Mouse (Mus musculus) spleen, postnatal 36 days (tissue): ENCODE results near the gene Ankdd1a.

Experiments used
- DNase-seq, 2 experiments: peaks; one replicate each; pipeline ENCODE4 v3.0.0; 2022; ENCODE audit warnings: low spot score in 2 of 2, mixed read lengths in 1 of 2

Ankdd1a gene

DNA sequence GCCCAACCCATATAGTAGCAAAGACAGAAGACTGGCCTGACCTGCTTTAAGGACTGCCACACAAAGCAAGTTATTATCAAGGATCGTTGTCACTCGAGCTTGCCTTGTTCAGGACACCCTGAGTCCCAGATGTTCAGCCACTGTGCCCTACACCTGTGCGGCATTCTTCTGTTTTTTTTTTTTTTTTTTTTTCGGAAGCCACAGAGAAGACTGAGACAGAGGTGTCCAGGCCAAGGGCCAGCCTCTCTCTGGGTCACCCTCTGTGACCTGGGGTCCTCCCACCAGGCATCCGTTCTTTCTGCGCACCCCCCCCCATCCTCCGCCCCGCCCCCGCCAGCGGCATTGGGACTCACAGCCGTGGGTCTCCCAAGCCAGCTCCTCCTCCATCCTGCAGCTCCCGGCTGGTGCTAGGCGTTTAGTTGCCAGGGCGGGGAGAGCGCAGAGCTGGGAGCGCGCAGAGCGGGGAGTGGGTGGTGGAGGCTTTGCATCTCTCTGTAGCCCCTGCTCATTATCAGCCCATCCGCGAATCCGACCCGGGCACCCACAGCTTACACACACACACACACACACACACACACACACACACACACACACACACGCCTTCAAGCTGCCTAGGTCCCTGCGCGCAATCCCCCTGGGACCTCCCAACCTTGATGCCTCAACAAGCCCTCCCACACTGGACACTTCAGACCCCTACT lies at the start of gene Ankdd1a:
Gene Ankdd1a, minus strand, starts transcription at position 387 of the 698 bp plus-strand sequence.
- no peak for DNase-seq

DNA sequence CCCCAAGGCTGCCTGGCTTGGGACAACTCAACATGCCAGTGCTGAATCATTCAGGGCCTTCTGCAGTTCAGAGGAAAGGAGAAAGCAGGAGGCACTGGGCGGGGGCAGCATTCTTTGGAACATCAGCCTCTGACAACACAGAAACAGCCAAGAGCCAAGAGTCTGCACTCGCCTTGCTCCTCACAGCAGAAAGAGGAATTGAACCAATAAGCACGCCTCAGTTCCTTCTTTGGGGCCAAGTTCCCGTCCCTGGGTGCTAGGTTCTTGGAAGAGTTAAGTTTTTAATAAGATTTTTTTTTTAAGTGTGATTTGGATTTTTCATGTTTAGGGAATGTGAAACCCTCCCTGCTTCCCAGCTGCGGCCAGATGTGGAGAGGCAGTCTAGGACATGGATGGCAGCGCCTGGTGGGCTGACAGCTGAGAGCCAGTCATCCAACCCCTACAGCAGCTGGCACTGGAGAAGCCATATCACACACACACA lies 49.5 kb upstream of the Ankdd1a start:
- DNase-seq, result peak in 1 of 2 experiments; percentile 38

DNA sequence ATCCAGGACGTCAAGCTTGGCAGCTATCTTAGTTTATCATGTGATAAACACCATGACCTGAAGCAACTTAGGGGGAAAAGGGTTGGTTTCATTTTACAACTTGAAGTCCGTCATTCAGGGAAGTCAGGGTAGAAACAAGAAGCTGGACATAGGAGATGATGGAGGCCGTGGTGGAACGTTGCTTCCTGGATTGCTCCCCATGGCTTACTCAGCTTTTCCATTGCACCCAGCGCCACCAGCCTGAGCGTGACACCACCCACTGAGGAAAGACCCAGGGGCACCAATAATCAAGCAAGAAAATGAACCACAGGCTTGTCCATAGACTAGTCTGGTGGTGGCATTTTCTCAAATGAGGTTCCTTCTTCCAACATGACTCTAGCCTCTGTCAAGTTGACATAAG lies 48.8 kb upstream of the Ankdd1a start:
- no peak for DNase-seq

DNA sequence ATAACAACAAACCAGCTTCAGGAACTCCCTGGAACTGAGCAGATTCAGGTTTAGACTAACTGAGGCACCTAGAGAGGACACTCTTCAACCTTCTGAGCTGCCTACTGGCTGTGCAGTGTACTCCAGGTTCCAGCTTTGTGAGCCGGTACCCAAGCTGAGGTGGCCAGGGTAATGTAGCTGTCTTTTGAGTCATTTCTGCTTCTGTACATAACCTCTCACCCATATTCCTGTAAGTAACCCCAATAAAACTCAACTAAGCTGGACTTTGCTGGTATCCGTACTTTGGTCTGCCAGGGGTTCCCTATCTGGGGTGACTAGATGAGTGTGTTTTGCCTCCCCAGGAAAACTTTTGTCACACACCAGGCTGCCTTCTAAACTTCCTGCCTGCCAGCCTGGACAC lies 44.7 kb upstream of the Ankdd1a start:
- DNase-seq, result no peak

DNA sequence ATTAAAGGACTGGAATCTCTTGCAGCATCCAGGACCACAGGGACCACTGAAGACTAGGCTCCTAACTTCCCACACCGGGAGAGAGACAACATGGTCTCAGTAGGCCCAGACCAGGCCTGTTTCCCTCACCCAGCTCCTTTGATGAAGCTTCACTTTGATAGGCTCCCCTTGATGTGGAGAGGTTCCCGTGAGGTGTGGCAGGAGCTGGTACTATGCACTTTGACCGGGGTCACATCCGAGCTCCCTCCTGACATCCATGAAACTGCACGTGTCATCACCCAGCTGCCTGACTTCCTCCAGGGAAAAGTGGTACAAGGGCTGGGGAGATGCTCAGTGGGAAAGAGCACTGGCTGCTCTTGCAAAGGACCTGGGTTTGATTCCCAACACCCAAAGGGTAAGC lies 43.1 kb upstream of the Ankdd1a start:
- no peak for DNase-seq

DNA sequence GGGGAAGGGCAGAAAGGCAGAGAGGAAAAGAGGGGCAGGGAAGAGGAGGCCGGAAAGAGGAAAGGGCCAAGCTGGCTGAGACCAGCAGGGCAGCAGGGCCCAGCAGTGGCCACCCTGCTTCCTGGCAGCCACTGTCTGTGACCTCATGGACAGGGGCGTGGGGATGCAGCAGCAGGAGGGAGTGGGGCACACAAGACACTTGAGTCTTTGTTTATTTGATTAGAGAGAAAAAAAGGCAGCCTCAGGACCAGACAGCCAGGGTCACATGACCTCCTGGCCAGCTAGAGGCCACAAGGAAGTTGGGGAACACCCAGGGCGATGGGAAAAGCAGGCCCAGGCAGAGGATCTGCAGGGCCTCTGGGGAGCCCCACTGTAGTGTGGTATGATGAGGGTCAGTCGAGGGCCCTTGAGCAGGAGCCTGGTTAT lies 42.1 kb upstream of the Ankdd1a start:
- no peak for DNase-seq

DNA sequence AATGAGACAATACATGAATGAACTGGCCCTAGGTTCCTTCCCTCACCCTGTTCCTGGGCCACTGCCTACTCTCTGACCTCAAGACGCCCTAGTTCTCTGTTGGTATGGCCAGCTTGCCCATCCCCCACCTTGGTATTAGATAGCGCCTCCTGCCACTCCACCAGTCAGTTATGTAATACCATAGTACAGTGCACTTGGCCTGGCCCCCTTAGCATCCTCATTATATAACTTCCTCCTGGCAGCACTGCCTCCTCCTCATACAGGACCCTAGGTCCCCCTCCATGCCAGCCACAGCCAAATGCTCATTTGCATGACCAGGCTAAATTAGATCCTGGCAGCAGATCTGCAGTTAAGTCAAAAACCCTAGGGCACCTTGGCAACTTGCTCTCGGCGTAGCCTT lies 41.0 kb upstream of the Ankdd1a start:
- DNase-seq, result peak in 1 of 2 experiments; percentile 32

DNA sequence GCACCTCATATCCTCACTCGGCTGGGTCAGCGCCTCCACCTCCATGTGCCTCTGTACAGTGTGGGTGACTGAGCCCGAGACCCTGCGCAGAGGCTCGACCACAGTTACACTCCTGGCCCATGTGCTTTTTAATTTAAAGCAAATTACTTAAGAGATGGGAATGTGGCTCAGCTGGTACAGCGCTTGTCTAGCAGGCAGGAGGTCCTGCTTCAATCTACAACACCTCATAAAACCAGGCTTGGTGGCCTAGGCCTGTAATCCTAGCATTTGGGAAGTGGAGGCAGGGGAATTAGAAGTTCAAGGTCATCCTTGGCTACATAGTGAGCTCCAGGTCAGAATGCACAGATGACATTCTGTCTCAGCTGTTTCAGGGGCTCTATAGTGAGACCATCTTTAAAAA lies 38.8 kb upstream of the Ankdd1a start:
- no peak for DNase-seq

DNA sequence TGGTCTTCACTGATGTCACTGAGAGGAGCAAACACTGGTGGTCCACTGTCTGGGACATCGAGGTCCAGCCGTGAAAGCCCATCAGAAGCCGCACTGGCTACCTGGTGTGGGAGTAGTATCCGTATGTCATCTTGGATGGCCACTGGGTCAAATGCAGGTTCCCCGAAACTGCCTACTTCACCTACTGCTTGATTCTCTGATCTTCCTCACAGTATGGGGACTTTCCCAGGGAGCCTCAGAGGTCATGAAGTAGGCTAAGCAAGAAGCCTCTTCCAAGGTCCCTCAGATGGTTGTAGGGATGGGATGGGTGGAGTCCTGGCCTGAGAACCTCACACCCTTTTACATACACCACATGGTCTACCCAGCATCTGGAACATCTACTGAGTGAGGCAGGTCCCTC lies 37.0 kb upstream of the Ankdd1a start:
- no peak for DNase-seq

DNA sequence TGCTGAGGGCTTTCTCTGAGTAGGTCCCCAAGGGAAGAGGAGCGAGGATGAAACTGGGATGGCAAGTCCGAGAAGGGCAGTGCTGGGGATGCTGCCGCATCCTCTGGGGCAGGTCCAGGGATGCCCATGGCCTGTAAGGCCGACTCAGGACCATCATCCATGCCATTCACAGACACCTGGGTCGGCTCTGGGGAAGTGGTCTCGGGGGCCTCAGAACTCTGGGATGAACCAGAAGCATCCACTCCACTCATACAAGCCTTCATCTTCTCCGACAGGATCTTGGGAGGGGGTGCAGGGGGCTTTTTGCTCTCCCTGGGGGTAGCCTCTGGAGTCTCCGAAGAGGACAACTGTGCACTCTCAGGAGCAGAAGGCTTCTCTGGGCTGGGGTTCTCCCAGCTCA lies 36.4 kb upstream of the Ankdd1a start:
- no peak for DNase-seq

DNA sequence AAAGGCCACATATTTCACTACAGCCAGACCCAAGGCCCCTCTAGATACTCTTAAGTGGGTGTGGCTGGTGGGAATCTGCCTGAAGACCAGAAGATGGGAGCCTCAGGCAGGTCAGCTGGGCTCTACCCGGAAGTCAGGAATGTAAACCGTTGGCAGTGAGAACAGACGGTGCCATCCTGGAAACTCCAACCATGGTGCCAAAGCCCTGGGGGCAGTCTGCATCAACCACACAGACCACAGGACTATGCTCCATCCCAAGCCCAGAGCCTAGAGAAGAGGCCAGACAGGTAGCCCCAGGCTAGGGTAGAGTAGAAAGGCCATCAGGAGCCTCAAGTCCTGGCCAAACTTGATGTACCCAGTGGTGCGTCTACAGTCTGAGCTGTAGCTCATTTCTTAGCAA lies 35.6 kb upstream of the Ankdd1a start:
- no peak for DNase-seq

DNA sequence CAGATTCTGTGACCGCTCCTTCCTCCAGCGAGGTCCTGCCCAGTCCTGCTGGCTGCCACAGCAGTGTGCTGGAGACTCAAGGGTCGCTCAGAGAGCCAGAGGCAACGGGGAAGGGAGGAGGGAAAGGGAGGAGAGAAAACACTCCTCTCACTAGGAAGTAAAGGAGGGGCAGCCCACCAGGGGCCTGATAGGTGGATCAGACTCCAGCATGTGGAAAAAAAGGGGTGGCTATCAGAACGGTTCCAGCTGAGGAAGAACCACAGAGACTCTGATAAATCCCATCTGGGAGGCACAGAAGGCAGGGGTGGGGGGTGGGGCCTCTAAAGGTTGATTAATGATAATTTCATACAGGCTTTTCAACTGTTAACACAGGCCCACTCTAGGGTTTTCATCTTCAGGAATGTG lies 35.0 kb upstream of the Ankdd1a start:
- peak; percentile 54 to 73 for DNase-seq

DNA sequence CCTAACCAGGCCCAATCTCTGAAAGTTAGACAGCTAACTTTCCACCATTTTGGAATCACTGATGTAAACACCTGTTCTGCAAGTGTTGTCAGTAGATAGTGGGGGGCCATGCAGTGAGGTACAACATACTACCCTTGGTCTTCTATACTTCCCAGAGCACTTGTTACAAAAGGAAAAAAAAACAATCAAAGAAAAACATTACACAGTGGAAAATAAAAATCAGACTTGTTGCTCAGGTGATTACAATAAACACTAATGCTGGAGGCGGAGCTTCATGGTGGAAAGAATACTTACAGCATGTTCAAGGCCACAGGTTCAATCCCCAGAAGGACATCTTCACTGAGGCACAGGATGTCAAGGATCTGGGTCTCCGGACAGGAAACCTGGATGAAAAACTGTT lies 32.7 kb upstream of the Ankdd1a start:
- no peak for DNase-seq

DNA sequence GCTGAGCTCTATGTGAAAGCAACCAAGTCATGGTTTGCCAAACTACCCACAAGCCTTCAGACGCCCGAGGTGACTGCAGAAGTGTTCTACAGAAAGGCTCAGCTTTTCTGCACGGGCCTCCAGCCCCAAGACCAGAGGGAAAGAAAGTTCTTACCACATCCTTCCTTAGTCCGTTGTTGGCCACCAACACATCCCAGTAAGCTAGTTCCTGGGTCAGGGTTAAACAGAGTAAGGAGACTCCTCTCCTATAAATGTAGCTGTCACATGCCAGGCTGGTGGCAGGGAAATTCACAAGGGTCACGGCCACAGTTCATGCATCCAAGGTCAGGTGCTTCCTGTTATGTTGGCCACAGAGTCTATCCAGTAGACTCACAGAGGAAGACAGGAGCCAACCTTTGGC lies 32.1 kb upstream of the Ankdd1a start:
- DNase-seq, result peak in 1 of 2 experiments; percentile 30

DNA sequence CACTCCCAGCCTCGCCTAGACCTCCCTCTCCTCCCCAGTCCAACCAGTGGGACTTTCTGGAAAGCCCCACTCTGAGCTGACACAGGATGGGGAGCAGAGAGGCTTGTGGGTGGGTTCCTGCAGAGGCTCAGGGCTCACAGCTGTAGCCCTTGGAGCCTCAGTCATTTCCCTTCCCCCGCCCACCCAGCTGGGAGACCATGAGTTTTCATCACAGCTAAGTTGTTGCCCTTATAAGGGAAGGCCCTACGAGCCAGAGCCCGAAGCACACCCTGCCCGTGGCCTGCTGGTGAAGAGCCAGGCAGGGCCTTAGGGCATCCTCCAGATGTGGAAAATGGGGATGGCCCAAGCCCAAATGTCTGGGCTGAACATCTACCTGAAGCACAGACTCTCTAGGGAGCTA lies 31.0 kb upstream of the Ankdd1a start:
- DNase-seq, result peak; percentile 84 to 87

DNA sequence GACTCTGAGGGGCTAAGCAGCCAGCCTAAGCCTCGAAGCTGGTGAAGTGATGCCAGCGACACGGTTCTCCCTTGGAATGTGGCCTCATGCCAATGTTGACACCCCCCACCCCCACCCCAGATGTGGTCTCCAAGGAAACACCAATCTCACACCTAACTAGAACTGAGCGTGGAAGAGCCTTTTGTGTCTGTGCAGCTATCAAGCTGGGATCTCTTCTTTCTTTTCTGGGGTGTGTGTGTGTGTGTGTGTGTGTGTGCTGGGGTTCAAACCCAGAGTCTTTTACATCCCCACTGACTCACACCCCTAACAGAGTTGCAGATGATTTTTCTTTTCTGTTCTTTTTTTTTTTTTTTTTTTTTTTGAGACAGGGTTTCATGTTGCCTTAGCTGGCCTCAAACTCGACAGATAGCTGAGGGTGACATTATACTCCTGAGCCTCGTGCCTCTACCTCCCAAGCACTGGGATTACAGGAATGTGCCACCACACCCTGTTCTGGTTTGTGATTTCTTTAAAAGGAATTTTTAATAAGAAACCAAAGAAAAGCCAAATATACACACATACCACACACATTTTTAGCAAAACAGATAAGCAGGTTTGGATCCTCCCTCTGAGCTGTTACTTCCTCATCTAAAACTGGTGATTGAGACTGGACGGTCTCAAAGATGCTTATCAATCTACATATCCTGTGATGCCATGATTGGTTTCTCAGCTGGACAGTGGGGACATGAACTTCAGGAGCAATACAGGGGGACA lies 30.3 kb upstream of the Ankdd1a start:
- DNase-seq, result peak in 1 of 2 experiments; percentile 43

DNA sequence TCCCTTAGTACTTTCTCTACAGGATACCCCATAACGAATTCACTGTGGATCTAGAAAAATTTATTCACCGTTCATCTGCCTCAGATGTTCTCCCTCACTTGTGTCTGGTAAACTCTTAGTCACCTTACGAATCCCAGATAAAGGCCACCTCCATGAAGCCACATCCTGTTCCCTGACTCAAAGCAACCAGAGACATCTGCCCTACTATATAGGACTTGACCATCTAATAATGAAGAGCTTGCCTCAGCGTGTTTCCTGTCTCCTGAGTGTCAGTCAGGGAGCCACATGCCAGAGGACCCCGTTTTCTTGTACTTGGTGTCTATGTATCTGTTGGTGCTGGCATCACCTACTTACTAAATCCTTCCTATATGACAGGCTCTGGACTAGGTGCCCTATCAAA lies 29.6 kb upstream of the Ankdd1a start:
- DNase-seq, result no peak

DNA sequence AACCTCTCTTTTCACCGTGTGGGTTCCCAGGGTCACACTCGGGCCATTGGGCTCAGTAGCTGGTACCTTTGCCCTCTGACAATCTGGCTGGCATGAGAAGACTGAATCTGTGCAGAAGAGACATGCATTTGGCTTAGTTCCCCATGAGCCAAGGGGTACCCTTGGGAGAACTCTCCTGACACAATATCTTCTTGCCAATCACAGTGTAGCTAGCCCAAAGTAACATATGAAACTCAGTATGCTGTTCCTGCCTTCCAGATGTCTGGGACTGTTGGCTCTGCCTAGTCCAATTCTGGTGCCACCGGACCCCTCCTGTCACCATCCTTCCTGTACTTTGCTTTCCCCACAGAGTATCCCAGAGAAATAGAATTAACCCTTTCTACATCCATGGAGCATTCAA lies 29.1 kb upstream of the Ankdd1a start:
- no peak for DNase-seq

DNA sequence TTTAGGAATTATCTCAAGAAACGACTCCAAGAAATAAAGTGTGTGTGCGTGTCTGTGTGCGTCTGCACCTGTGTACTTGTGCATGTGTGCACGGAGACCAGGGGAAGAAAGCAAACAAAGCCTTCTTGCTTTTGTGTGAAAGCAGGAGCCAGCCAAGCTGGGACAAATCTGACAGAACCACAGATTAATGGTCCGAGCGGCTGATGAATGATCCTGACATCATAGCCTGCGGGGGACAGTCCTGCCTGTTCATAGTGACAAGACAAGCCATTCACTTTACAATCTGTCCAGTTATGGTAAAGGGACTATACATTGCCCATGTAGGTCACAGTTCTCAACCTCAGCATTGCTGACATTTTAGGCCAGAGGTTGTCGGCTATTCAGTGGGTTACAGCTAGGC lies 28.3 kb upstream of the Ankdd1a start:
- DNase-seq, result no peak

DNA sequence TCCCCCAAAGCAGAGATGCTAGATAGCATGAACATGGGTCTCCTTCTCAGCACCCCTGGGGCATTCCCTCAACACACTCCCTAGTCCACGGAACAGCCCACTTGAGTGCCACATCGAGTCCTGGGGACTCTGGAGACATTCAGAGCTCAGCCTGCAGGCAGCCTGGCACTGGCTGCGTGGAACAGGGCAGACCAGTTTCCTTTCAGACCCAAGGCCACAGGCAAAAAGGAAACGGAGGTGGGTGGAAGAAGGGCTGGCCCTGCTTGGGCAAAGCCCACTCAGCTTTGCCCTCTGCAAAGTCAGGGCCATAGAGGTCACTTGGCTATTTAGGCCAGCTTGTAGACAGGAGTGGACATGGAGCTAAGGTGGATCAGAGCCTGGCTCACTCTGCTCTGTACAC lies 27.9 kb upstream of the Ankdd1a start:
- no peak for DNase-seq

DNA sequence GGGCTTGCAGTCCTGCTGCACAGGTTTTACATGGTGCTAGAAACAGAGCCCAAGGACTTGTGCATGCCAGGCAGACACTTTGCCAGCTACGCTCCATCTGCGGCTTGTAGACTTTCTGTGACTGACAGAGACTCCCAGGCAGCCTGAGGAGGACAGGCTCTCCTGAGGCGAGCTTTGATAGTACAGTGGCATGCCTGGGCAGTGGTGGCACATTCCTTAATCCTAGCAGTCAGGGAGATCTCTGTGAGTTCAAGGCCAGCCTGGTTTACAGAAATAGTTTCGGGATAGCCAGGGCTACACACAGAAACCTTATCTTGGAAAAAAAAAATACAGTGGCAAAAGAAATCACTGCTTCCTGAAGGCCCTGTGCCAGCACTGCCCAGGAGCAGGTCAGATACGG lies 27.1 kb upstream of the Ankdd1a start:
- no peak for DNase-seq

DNA sequence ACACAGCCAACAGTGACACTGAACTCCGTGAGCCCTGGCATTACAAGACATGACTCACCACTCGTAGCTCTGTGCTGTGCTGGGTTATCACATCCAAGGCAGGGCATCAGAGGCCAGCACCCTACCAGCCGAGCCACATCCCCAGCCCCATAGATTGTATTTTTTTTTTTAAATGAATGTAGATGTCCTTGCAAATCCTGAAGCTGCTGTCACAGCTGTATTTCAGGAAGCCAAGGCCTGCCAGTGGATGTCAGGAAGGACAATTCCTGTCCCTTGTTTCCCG lies 26.4 kb upstream of the Ankdd1a start:
- peak in 1 of 2 experiments; percentile 33 for DNase-seq

DNA sequence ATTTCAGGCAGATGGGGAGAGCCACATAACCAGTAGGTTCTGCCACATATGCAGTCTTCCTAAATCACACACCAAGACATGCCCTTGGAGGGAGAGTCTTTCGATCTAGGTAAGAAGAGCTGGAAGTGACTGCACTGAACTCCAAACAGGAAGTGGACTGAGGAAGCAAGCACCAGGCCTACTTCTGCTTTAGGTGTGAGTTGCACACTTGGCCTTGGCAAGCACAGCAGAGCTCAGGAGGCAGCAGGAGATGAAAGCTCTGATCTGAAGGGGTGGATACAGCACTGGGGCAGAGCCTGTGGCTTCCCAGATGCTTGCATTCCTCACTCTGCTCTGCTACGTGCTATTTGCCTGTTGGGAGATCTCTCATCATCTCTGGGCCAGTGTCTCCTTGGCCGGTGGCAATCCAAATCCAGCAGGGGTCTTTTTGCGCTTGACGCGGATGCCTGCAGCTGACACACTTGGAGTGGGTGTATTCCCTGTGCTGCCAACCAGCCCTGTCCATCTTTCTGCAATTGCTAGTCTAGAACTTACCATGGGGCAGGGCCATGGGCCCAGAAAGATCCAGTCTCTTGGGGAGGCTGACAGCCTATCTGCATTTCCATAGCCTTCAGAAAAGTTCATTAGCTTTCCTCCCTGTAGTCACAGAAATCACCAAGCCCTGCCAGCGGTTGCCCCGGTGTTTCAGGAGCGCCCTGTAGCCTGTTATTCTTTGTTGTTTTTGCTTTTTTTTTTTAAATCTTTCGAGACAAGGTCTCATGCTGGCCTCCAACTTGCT lies 25.8 kb upstream of the Ankdd1a start:
- DNase-seq, result peak; percentile 65 to 72
